Mouse (Mus musculus) myocyte (in vitro differentiated cells): ENCODE data around the gene Pnkp.

Source experiments
- CEBPB ChIP-seq: IDR thresholded peaks from 2 replicates; pipeline ENCODE4 v1.6.1; 2011; ENCODE audit warnings: mild to moderate bottlenecking, moderate library complexity; ENCODE audit not compliant: poor library complexity, insufficient read depth, severe bottlenecking
- E2F4 ChIP-seq: IDR thresholded peaks from one replicate; pipeline ENCODE4 v1.6.1; 2011; ENCODE audit warnings: mild to moderate bottlenecking, control low read depth, moderate library complexity; ENCODE audit not compliant: insufficient read depth
- MAX ChIP-seq: IDR thresholded peaks from one replicate; pipeline ENCODE4 v1.6.1; 2011; ENCODE audit warnings: low read depth, mild to moderate bottlenecking, control low read depth
- MYOD1 ChIP-seq, 3 experiments: IDR thresholded peaks; one replicate each; pipeline ENCODE4 v1.6.1; 2011; ENCODE audit warnings: control low read depth in 2 of 3, low read depth in 2 of 3, mild to moderate bottlenecking in 2 of 3, moderate library complexity in 1 of 3; ENCODE audit not compliant: insufficient read length in 2 of 3, control insufficient read depth in 1 of 3
- MYOG ChIP-seq, 3 experiments: IDR thresholded peaks; one replicate each; pipeline ENCODE4 v1.6.1; 2011; ENCODE audit warnings: control low read depth in 2 of 3, low read depth in 2 of 3, mild to moderate bottlenecking in 2 of 3; ENCODE audit not compliant: insufficient read length in 2 of 3, control insufficient read depth in 1 of 3, insufficient read depth in 1 of 3
- POLR2A ChIP-seq: IDR thresholded peaks from one replicate; pipeline ENCODE4 v1.6.1; 2011; ENCODE audit warnings: low read depth, mild to moderate bottlenecking, control low read depth, moderate library complexity; ENCODE audit not compliant: insufficient read length
- POLR2AphosphoS2 ChIP-seq: IDR thresholded peaks from one replicate; pipeline ENCODE4 v1.6.1; 2011; ENCODE audit warnings: low read depth, control low read depth; ENCODE audit not compliant: insufficient read length
- SRF ChIP-seq: IDR thresholded peaks from one replicate; pipeline ENCODE4 v1.6.1; 2011; ENCODE audit warnings: low read depth; ENCODE audit not compliant: control insufficient read depth, insufficient read length
- TCF12 ChIP-seq: IDR thresholded peaks from one replicate; pipeline ENCODE4 v1.6.1; 2011; ENCODE audit warnings: mild to moderate bottlenecking, control low read depth; ENCODE audit not compliant: poor library complexity, insufficient read depth, severe bottlenecking
- TCF3 ChIP-seq: IDR thresholded peaks from one replicate; pipeline ENCODE4 v1.6.1; 2011; ENCODE audit warnings: low read depth, control low read depth; ENCODE audit not compliant: insufficient read length
- USF1 ChIP-seq: IDR thresholded peaks from one replicate; pipeline ENCODE4 v1.6.1; 2011; ENCODE audit warnings: low read depth, mild to moderate bottlenecking, control low read depth, moderate library complexity

GRCm38 (mm10) chr7:44869697-44870528 is 13.0 kb downstream of the Pnkp start, which contains the start of gene Ptov1:
- peak; percentile 60 for TF ChIP-seq POLR2A
- TF ChIP-seq TCF3: no peak
- no peak for TF ChIP-seq USF1
- TF ChIP-seq TCF12: no peak
- peak in 1 of 3 experiments; percentile 7 for TF ChIP-seq MYOD1 (IDR thresholded peaks at IDR 0.05; ENCODE audit: control insufficient read depth in 1 of 3, insufficient read length in 2 of 3, low read depth in 2 of 3)
- no peak for TF ChIP-seq E2F4
- TF ChIP-seq MYOG (IDR thresholded peaks at IDR 0.05; ENCODE audit: control insufficient read depth in 1 of 3, insufficient read depth in 1 of 3, insufficient read length in 2 of 3, low read depth in 2 of 3): peak in 1 of 3 experiments; percentile 14
- TF ChIP-seq MAX: no peak
- TF ChIP-seq CEBPB: no peak
- TF ChIP-seq POLR2AphosphoS2: peak; percentile 91
- TF ChIP-seq SRF: no peak
